Mouse (Mus musculus): ENCODE measurements around the gene Tada2a. TPM values are rescaled to one million over a fixed set of nuclear protein-coding genes. Genes with fewer than 3 reads are reported as not detected.

Tada2a gene
- total and polyA plus RNA-seq, 2 experiments: 3.1 to 4.3 TPM

GRCm38 (mm10) chr11:84031971-84032370 is 97.4 kb downstream of the Tada2a start:
- WGBS: 33% methylated on average over 9 of the region's 9 CpGs
- Histone ChIP-seq H3K9ac (ENCODE audit: low read depth, low read length) (no peak overlapping the region), H3K27ac (replicated peaks; ENCODE audit: insufficient read depth, low read depth, low read length) (no peak overlapping the region), H3K4me1 (ENCODE audit: control insufficient read depth, insufficient read depth, low read length) (peaks cover 28% of the 10 kb centered on the region), H3K36me3 (ENCODE audit: control insufficient read depth, insufficient read depth, low read length) (no peaks in the 10 kb centered on the region; the same call in 1 of the 2 replicates), H3K27me3 (ENCODE audit: control insufficient read depth, insufficient read depth, low read length) (no peaks in the 10 kb centered on the region), H3K4me3 (ENCODE audit: insufficient read depth, low read depth, low read length) (no peak overlapping the region), H3K79me2 (ENCODE audit: control insufficient read depth, insufficient read depth, low read length) (no peaks in the 10 kb centered on the region; the same call in 1 of the 2 replicates)
- TF ChIP-seq POLR2A (IDR thresholded peaks at IDR 0.05; ENCODE audit: extremely low read depth, insufficient read depth, low read length) (no peak), CTCF (IDR thresholded peaks at IDR 0.05; ENCODE audit: low read depth, low read length) (peak; percentile 68; the same call in 1 of the 2 replicates)
- peak; percentile 57 for DNase-seq (ENCODE audit: extremely low read depth, low read depth, low spot score)

Other genes with a start within 250 kb of the Tada2a start
- 10.4 and 12.0 TPM in 2 replicates for gene Ddx52, start 187.5 kb downstream of the Tada2a start, total RNA-seq (2014; rRNA removed)
- gene Ddx52, start 187.5 kb downstream of the Tada2a start, polyA plus RNA-seq (2012; rRNA removed): 2.5 and 2.7 TPM in 2 replicates
- gene Synrg, start 165.2 kb downstream of the Tada2a start, total RNA-seq (2014; rRNA removed): 6.5 and 7.7 TPM in 2 replicates
- gene Synrg, start 165.2 kb downstream of the Tada2a start, polyA plus RNA-seq (2012; rRNA removed): 6.8 and 9.1 TPM in 2 replicates
- gene Dusp14, start 60.3 kb downstream of the Tada2a start, total RNA-seq (2014; rRNA removed): 0.83 and 0.87 TPM in 2 replicates
- gene Dusp14, start 60.3 kb downstream of the Tada2a start, polyA plus RNA-seq (2012; rRNA removed): 4.4 and 4.5 TPM in 2 replicates
- 86.4 and 89.3 TPM in 2 replicates for gene Acaca, start 72 bp upstream of the Tada2a start, total RNA-seq (2014; rRNA removed)
- gene Acaca, start 72 bp upstream of the Tada2a start, polyA plus RNA-seq (2012; rRNA removed): 15.4 and 20.7 TPM in 2 replicates
- gene Gm11437, start 37.9 kb upstream of the Tada2a start, total RNA-seq (2014; rRNA removed): 11.6 and 12.4 TPM in 2 replicates
- 3.0 and 4.9 TPM in 2 replicates for gene Gm11437, start 37.9 kb upstream of the Tada2a start, polyA plus RNA-seq (2012; rRNA removed)